Mouse (Mus musculus): ENCODE measurements around the gene Pax3. TPM values are rescaled to one million over a fixed set of nuclear protein-coding genes. Genes with fewer than 3 reads are reported as not detected.

Pax3 gene
- total RNA-seq, 2 experiments from 2014 or later, result not detected

- no peak for DNase-seq (ENCODE audit: extremely low spot score in 1 of 2, low spot score in 1 of 2)
Measured at GRCm38 (mm10) chr1:78103511-78103910, 93.4 kb downstream of the Pax3 start.

GRCm38 (mm10) chr1:78093619-78094018 lies 103.3 kb downstream of the Pax3 start:
- DNase-seq (ENCODE audit: extremely low spot score in 1 of 2, low spot score in 1 of 2), result no peak

GRCm38 (mm10) chr1:78088646-78089045 lies 108.3 kb downstream of the Pax3 start:
- DNase-seq (ENCODE audit: extremely low spot score in 1 of 2, low spot score in 1 of 2), result no peak

GRCm38 (mm10) chr1:78081761-78082160 lies 115.2 kb downstream of the Pax3 start:
- no peak for DNase-seq (ENCODE audit: extremely low spot score in 1 of 2, low spot score in 1 of 2)

- DNase-seq (ENCODE audit: extremely low spot score in 1 of 2, low spot score in 1 of 2), result no peak
Measured at GRCm38 (mm10) chr1:78060850-78061249, 136.1 kb downstream of the Pax3 start.

GRCm38 (mm10) chr1:78057939-78058338 lies 139.0 kb downstream of the Pax3 start:
- DNase-seq (ENCODE audit: extremely low spot score in 1 of 2, low spot score in 1 of 2), result no peak

- no peak for DNase-seq (ENCODE audit: extremely low spot score in 1 of 2, low spot score in 1 of 2)
Measured at GRCm38 (mm10) chr1:78053677-78054076, 143.3 kb downstream of the Pax3 start.

Other genes starting within 250 kb of the Pax3 start
- gene Sgpp2, start 113.2 kb upstream of the Pax3 start, total RNA-seq (2021), result 1 to 10 TPM; 3.8 to 4.2 TPM